Mouse (Mus musculus): Measurements from ENCODE around the gene Cacng7.
A peak's percentile ranks its signal among the peaks of the same experiment; 100 is the strongest.

The Cacng7 gene

GRCm38 (mm10) chr7:3301628-3302555, 30.9 kb upstream of the Cacng7 start:
- DNase-seq (ENCODE audit: extremely low read depth, insufficient read length, low spot score), result peak; percentile 42

- DNase-seq (ENCODE audit: extremely low read depth, insufficient read length, low spot score), result no peak
Observed at GRCm38 (mm10) chr7:3302556-3303275, 30.0 kb upstream of the Cacng7 start.

GRCm38 (mm10) chr7:3303276-3303781, 29.4 kb upstream of the Cacng7 start:
- no peak for DNase-seq (ENCODE audit: extremely low read depth, insufficient read length, low spot score)

GRCm38 (mm10) chr7:3303789-3304188, 29.0 kb upstream of the Cacng7 start:
- DNase-seq (ENCODE audit: extremely low read depth, insufficient read length, low spot score), result no peak

GRCm38 (mm10) chr7:3304298-3304697, 28.5 kb upstream of the Cacng7 start:
- DNase-seq (ENCODE audit: extremely low read depth, insufficient read length, low spot score), result no peak

GRCm38 (mm10) chr7:3306400-3306799, 26.4 kb upstream of the Cacng7 start:
- DNase-seq (ENCODE audit: extremely low read depth, insufficient read length, low spot score), result no peak

GRCm38 (mm10) chr7:3308646-3309045, 24.1 kb upstream of the Cacng7 start:
- no peak for DNase-seq (ENCODE audit: extremely low read depth, insufficient read length, low spot score)

- no peak for DNase-seq (ENCODE audit: extremely low read depth, insufficient read length, low spot score)
Observed at GRCm38 (mm10) chr7:3310233-3310632, 22.5 kb upstream of the Cacng7 start.

GRCm38 (mm10) chr7:3313571-3313970, 19.2 kb upstream of the Cacng7 start:
- DNase-seq (ENCODE audit: extremely low read depth, insufficient read length, low spot score), result no peak

- no peak for DNase-seq (ENCODE audit: extremely low read depth, insufficient read length, low spot score)
Observed at GRCm38 (mm10) chr7:3314121-3314520, 18.6 kb upstream of the Cacng7 start.

- no peak for DNase-seq (ENCODE audit: extremely low read depth, insufficient read length, low spot score)
Observed at GRCm38 (mm10) chr7:3317704-3318103, 15.1 kb upstream of the Cacng7 start.

GRCm38 (mm10) chr7:3320856-3321255, 11.9 kb upstream of the Cacng7 start:
- DNase-seq (ENCODE audit: extremely low read depth, insufficient read length, low spot score), result peak; percentile 32

GRCm38 (mm10) chr7:3323826-3324225, 8.9 kb upstream of the Cacng7 start:
- DNase-seq (ENCODE audit: extremely low read depth, insufficient read length, low spot score), result no peak

- no peak for DNase-seq (ENCODE audit: extremely low read depth, insufficient read length, low spot score)
Observed at GRCm38 (mm10) chr7:3327961-3328360, 4.8 kb upstream of the Cacng7 start.

- peak; percentile 60 for DNase-seq (ENCODE audit: extremely low read depth, insufficient read length, low spot score)
Observed at GRCm38 (mm10) chr7:3329776-3330546, 2.8 kb upstream of the Cacng7 start.

GRCm38 (mm10) chr7:3331171-3331570, 1.6 kb upstream of the Cacng7 start:
- DNase-seq (ENCODE audit: extremely low read depth, insufficient read length, low spot score), result no peak

- peak; percentile 78 for DNase-seq (ENCODE audit: extremely low read depth, insufficient read length, low spot score)
Observed at GRCm38 (mm10) chr7:3331581-3332223, 1.1 kb upstream of the Cacng7 start.

GRCm38 (mm10) chr7:3332224-3332615, 535 bp upstream of the Cacng7 start:
- no peak for DNase-seq (ENCODE audit: extremely low read depth, insufficient read length, low spot score)

GRCm38 (mm10) chr7:3333542-3333941, 787 bp downstream of the Cacng7 start:
- DNase-seq (ENCODE audit: extremely low read depth, insufficient read length, low spot score), result no peak

- DNase-seq (ENCODE audit: extremely low read depth, insufficient read length, low spot score), result no peak
Observed at GRCm38 (mm10) chr7:3336412-3336811, 3.7 kb downstream of the Cacng7 start.

Measured in 3134 (cell line).